Mouse (Mus musculus) liver, embryonic 11.5 days (tissue): ENCODE measurements at regions not wholly inside any gene's neighbourhood (a gene's known extent, or its start where the extent isn't known, plus 50 kb on each side); places are given as distances from the start of the nearest gene placed in this dataset.

Experiments
- ATAC-seq: fragments of 200-750 bp; cut with Nextera tagmentation; replicated peaks from 2 replicates; pipeline ENCODE4 v1.8.0; 2017; ENCODE audit warnings: moderate number of reproducible peaks, mild to moderate bottlenecking, moderate TSS enrichment, moderate library complexity; ENCODE audit not compliant: low FRiP score
- DNase-seq: peaks from one replicate; pipeline ENCODE4 v3.0.0-alpha.2; 2017; ENCODE audit warnings: low spot score
- H3K27ac ChIP-seq: fragments of 300-500 bp; sonication (generic); 2 replicates; pipeline ENCODE4 v1.5.1; 2014; ENCODE audit warnings: mild to moderate bottlenecking, low read depth, low read length, control low read depth
- H3K27me3 ChIP-seq: fragments of 300-500 bp; sonication (generic); replicated peaks from 2 replicates; pipeline ENCODE4 v1.6.1; 2014; ENCODE audit warnings: low read length, mixed read lengths; ENCODE audit not compliant: control insufficient read depth, insufficient read depth
- H3K36me3 ChIP-seq: fragments of 300-500 bp; sonication (generic); 2 replicates; pipeline ENCODE4 v1.6.1; 2014; ENCODE audit warnings: mild to moderate bottlenecking, low read length, moderate library complexity, mixed read lengths; ENCODE audit not compliant: control insufficient read depth, insufficient read depth
- H3K4me1 ChIP-seq: fragments of 300-500 bp; sonication (generic); replicated peaks from 2 replicates; pipeline ENCODE4 v1.6.1; 2014; ENCODE audit warnings: low read length, mixed read lengths; ENCODE audit not compliant: control insufficient read depth, insufficient read depth
- H3K4me2 ChIP-seq: fragments of 300-500 bp; sonication (generic); 2 replicates; pipeline ENCODE4 v1.6.1; 2014; ENCODE audit warnings: mild to moderate bottlenecking, control low read depth, moderate library complexity
- H3K4me3 ChIP-seq: fragments of 300-500 bp; sonication (generic); 2 replicates; pipeline ENCODE4 v1.5.1; 2014; ENCODE audit warnings: low read depth, low read length, control low read depth
- H3K9ac ChIP-seq: fragments of 300-500 bp; sonication (generic); 2 replicates; pipeline ENCODE4 v1.6.1; 2014; ENCODE audit warnings: low read depth, low read length, control low read depth
- H3K9me3 ChIP-seq: fragments of 300-500 bp; sonication (generic); 2 replicates; pipeline ENCODE4 v1.6.1; 2016; ENCODE audit warnings: low read length, inconsistent platforms, mixed read lengths; ENCODE audit not compliant: control insufficient read depth
- WGBS: fragments of 180-500 bp; shearing (Covaris S2); extraction: QIAGEN DNeasy Blood & Tissue Kit; methylation state at CpG from one replicate; pipeline ENCODE4 v1.1.7; 2014; 5-methylcytosine and 5-hydroxymethylcytosine counted together

- WGBS, result 80% methylated on average over 2 of the region's 2 CpGs
- Histone ChIP-seq H3K9me3 (no peaks in the 10 kb centered on the region), H3K27me3 (no peaks in the 10 kb centered on the region), H3K4me3 (no peak overlapping the region), H3K4me1 (no peaks in the 10 kb centered on the region), H3K9ac (no peak overlapping the region), H3K27ac (no peak overlapping the region), H3K36me3 (no peaks in the 10 kb centered on the region), H3K4me2 (no peak overlapping the region)
- no peak for ATAC-seq
- DNase-seq, result no peak
Observed at GRCm38 (mm10) chr2:105594131-105594530, 74.6 kb upstream of the Pax6 start.

- no peaks in the 10 kb centered on the region for H3K4me1 ChIP-seq
- no peak overlapping the region for H3K4me3 ChIP-seq
- DNase-seq, result no peak
- no peak overlapping the region for H3K9ac ChIP-seq
- H3K4me2 ChIP-seq, result no peak overlapping the region
- WGBS, result 61% methylated on average over 11 of the region's 11 CpGs
- no peaks in the 10 kb centered on the region for H3K9me3 ChIP-seq
- H3K36me3 ChIP-seq, result no peaks in the 10 kb centered on the region
- H3K27ac ChIP-seq, result no peak overlapping the region
- no peak for ATAC-seq
- no peaks in the 10 kb centered on the region; the same call in 1 of the 2 replicates for H3K27me3 ChIP-seq
Observed at GRCm38 (mm10) chr2:105604553-105605116, 64.1 kb upstream of the Pax6 start.

- peaks cover 6% of the 10 kb centered on the region for H3K27me3 ChIP-seq
- ATAC-seq, result no peak
- no peaks in the 10 kb centered on the region for H3K36me3 ChIP-seq
- DNase-seq, result no peak
- no peak overlapping the region for H3K4me3 ChIP-seq
- WGBS, result 65% methylated on average over 8 of the region's 8 CpGs
- H3K27ac ChIP-seq, result no peak overlapping the region
- H3K4me2 ChIP-seq, result no peak overlapping the region
- H3K9ac ChIP-seq, result no peak overlapping the region
- H3K4me1 ChIP-seq, result no peaks in the 10 kb centered on the region
- H3K9me3 ChIP-seq, result no peaks in the 10 kb centered on the region
Observed at GRCm38 (mm10) chr2:105607969-105608538, 60.6 kb upstream of the Pax6 start.

- Histone ChIP-seq H3K9ac (no peak overlapping the region), H3K4me2 (no peak overlapping the region), H3K4me3 (no peak overlapping the region), H3K27ac (no peak overlapping the region), H3K9me3 (no peaks in the 10 kb centered on the region), H3K27me3 (peaks cover 6% of the 10 kb centered on the region), H3K36me3 (no peaks in the 10 kb centered on the region), H3K4me1 (no peaks in the 10 kb centered on the region)
- DNase-seq (no peak), ATAC-seq (no peak)
- 53% methylated on average over 7 of the region's 7 CpGs for WGBS
Observed at GRCm38 (mm10) chr2:105608756-105609155, 59.9 kb upstream of the Pax6 start.

- ATAC-seq (no peak), DNase-seq (no peak)
- Histone ChIP-seq H3K4me3 (no peak overlapping the region), H3K36me3 (no peaks in the 10 kb centered on the region), H3K9me3 (no peaks in the 10 kb centered on the region), H3K27me3 (peaks cover 6% of the 10 kb centered on the region), H3K27ac (no peak overlapping the region), H3K4me2 (no peak overlapping the region), H3K4me1 (no peaks in the 10 kb centered on the region), H3K9ac (no peak overlapping the region)
- WGBS, result 62% methylated on average over 5 of the region's 5 CpGs
Observed at GRCm38 (mm10) chr2:105611014-105611413, 57.7 kb upstream of the Pax6 start.

- Histone ChIP-seq H3K4me3 (no peak overlapping the region), H3K9ac (no peak overlapping the region), H3K27me3 (peaks cover 6% of the 10 kb centered on the region), H3K9me3 (no peaks in the 10 kb centered on the region), H3K36me3 (no peaks in the 10 kb centered on the region), H3K4me2 (no peak overlapping the region), H3K27ac (no peak overlapping the region), H3K4me1 (no peaks in the 10 kb centered on the region)
- no peak for ATAC-seq
- no peak for DNase-seq
- WGBS, result 20% methylated on average over 4 of the region's 4 CpGs
Observed at GRCm38 (mm10) chr2:105611651-105612050, 57.0 kb upstream of the Pax6 start.

GRCm38 (mm10) chr2:105612051-105612664 lies 56.5 kb upstream of the Pax6 start:
- peak overlapping the region; percentile 31 for H3K4me2 ChIP-seq
- no peak for ATAC-seq
- peaks cover 6% of the 10 kb centered on the region for H3K27me3 ChIP-seq
- DNase-seq, result no peak
- no peak overlapping the region for H3K4me3 ChIP-seq
- no peaks in the 10 kb centered on the region for H3K36me3 ChIP-seq
- no peaks in the 10 kb centered on the region for H3K4me1 ChIP-seq
- no peak overlapping the region for H3K27ac ChIP-seq
- no peaks in the 10 kb centered on the region for H3K9me3 ChIP-seq
- WGBS, result 21% methylated on average over 21 of the region's 21 CpGs
- no peak overlapping the region for H3K9ac ChIP-seq

GRCm38 (mm10) chr2:105612706-105613105 lies 56.0 kb upstream of the Pax6 start:
- no peak overlapping the region; the same call in 1 of the 2 replicates for H3K4me2 ChIP-seq

GRCm38 (mm10) chr2:105613243-105613642 lies 55.5 kb upstream of the Pax6 start:
- Histone ChIP-seq H3K9ac (no peak overlapping the region), H3K4me2 (no peak overlapping the region), H3K4me1 (no peaks in the 10 kb centered on the region), H3K4me3 (no peak overlapping the region), H3K36me3 (no peaks in the 10 kb centered on the region), H3K9me3 (no peaks in the 10 kb centered on the region), H3K27ac (no peak overlapping the region), H3K27me3 (peaks cover 6% of the 10 kb centered on the region)
- 73% methylated on average over 6 of the region's 6 CpGs for WGBS
- ATAC-seq (no peak), DNase-seq (no peak)

More at GRCm38 (mm10) chr2:105612706-105613105, 56.0 kb upstream of the Pax6 start:
- H3K36me3 ChIP-seq, result no peaks in the 10 kb centered on the region
- no peaks in the 10 kb centered on the region for H3K9me3 ChIP-seq
- no peak overlapping the region for H3K27ac ChIP-seq
- H3K27me3 ChIP-seq, result peaks cover 6% of the 10 kb centered on the region
- no peaks in the 10 kb centered on the region for H3K4me1 ChIP-seq
- H3K9ac ChIP-seq, result no peak overlapping the region
- no peak for DNase-seq
- 54% methylated on average over 7 of the region's 7 CpGs for WGBS
- no peak for ATAC-seq
- no peak overlapping the region for H3K4me3 ChIP-seq
